Mouse (Mus musculus) spleen, adult 2 months (tissue): ENCODE measurements around the gene Timp2. TPM values are rescaled to one million over a fixed set of nuclear protein-coding genes. Genes with fewer than 3 reads are reported as not detected.
A peak's percentile ranks its signal among the peaks of the same experiment; 100 is the strongest.

ENCODE experiments used
- DNase-seq, 2 experiments: peaks; one replicate each; pipeline versions ENCODE4 v3.0.0 to v3.0.0-alpha.2; 2012 to 2021; ENCODE audit warnings: low spot score in 2 of 2, low read depth in 1 of 2
- H3K27ac ChIP-seq: fragments of 200-500 bp; 2 replicates; pipeline ENCODE4 v1.5.1; 2012; ENCODE audit warnings: low read length, inconsistent platforms; ENCODE audit not compliant: insufficient read depth
- H3K27me3 ChIP-seq: fragments of 200-500 bp; 2 replicates; pipeline ENCODE4 v1.6.1; 2012; ENCODE audit warnings: mild to moderate bottlenecking, moderate library complexity, low read length, inconsistent platforms; ENCODE audit not compliant: control insufficient read depth, insufficient read depth
- H3K36me3 ChIP-seq: fragments of 200-500 bp; 2 replicates; pipeline ENCODE4 v1.6.1; 2012; ENCODE audit warnings: mild to moderate bottlenecking, low read length, inconsistent platforms; ENCODE audit not compliant: control insufficient read depth, insufficient read depth
- H3K4me1 ChIP-seq: fragments of 200-500 bp; 2 replicates; pipeline ENCODE4 v1.6.1; 2011; ENCODE audit warnings: inconsistent platforms; ENCODE audit not compliant: control insufficient read depth, insufficient read depth, insufficient read length
- H3K4me3 ChIP-seq: fragments of 200-500 bp; 2 replicates; pipeline ENCODE4 v1.5.1; 2011; ENCODE audit warnings: mild to moderate bottlenecking, inconsistent platforms; ENCODE audit not compliant: insufficient read depth, insufficient read length; ENCODE audit errors: extremely low read depth
- CTCF ChIP-seq: fragments of 200-500 bp; IDR thresholded peaks from 2 replicates; pipeline ENCODE4 v1.5.1; 2011; ENCODE audit warnings: mild to moderate bottlenecking, inconsistent platforms; ENCODE audit not compliant: insufficient read depth, insufficient read length, insufficient replicate concordance; ENCODE audit errors: extremely low read depth
- POLR2A ChIP-seq: fragments of 200-500 bp; IDR thresholded peaks from 2 replicates; pipeline ENCODE4 v1.6.1; 2011; ENCODE audit warnings: low read depth, low read length, inconsistent platforms
- WGBS: fragments of 180-500 bp; shearing (Covaris S2); methylation state at CpG from one replicate; pipeline ENCODE4 v1.1.7; 2018; 5-methylcytosine and 5-hydroxymethylcytosine counted together
- polyA plus RNA-seq: library from polyadenylated mRNA; depleted of rRNA; stranded (reverse); fragments of >200 nt; gene quantifications from 2 replicates; pipeline ENCODE4 v1.2.3, GENCODE M21; 2012; rRNA removed

The Timp2 gene
- polyA plus RNA-seq = 68.1 and 75.1 TPM in 2 replicates

DNA sequence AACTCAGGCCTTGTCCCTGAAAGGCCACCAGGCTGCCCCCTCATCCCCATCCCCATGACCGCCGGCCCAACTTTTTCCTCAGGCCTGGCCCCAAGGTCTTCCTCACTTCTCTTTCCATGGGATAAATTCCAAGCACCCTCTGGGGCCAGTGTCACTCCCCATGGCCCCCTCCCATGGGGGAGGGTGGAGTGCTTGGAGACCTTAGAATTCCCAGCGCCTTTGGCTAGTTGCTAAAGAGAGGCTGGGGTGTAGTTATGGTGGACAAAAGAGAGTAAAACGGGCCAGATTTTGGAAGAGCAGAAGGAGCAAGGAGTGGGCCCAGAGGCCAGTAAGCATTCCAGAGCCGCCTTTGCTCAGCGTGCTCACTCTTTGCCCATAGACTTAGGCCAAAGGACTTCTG is at the start of gene Timp2:
TSS of gene Timp2 (minus strand) at position 101 of the 400 bp plus-strand sequence.
- H3K27ac ChIP-seq = peak within 1 kb of the TSS; percentile 77
- DNase-seq = no peak
- H3K4me3 ChIP-seq = peak within 1 kb of the TSS; percentile 70
- TF ChIP-seq CTCF (no peak), POLR2A (no peak)
- peaks cover 3% of the 10 kb centered on the region for H3K4me1 ChIP-seq
- WGBS = 67% methylated on average over 6 of the region's 6 CpGs
- H3K27me3 ChIP-seq = peaks cover 5% of the 10 kb centered on the region
- H3K36me3 ChIP-seq = no peaks in the 10 kb centered on the region

DNA sequence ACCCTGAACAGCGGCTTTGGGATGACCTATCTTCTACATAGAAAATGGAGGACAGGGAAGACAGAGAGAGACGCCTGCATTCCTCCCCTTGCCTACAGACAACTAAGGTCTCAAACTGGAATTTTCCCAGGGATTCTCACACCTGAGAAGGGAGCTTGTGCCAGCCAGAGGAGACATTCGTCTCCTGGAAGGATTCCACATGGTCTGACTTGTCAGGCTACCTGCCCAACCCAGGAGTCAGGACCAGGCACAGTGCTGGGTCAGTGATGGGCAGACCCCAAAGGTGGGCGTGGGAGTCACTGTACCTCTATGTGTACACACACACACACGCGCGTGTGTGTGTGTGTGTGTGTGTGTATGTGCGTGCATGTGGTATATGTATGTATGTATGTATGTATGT is 49.8 kb upstream of the Timp2 start:
- TF ChIP-seq POLR2A (no peak), CTCF (no peak)
- no peak overlapping the region for H3K27ac ChIP-seq
- DNase-seq = no peak
- H3K4me3 ChIP-seq = no peak overlapping the region
- peaks cover 24% of the 10 kb centered on the region; the same call in 1 of the 2 replicates for H3K4me1 ChIP-seq
- WGBS = 97% methylated on average over 8 of the region's 8 CpGs
- H3K36me3 ChIP-seq = peaks cover 18% of the 10 kb centered on the region
- no peaks in the 10 kb centered on the region for H3K27me3 ChIP-seq

DNA sequence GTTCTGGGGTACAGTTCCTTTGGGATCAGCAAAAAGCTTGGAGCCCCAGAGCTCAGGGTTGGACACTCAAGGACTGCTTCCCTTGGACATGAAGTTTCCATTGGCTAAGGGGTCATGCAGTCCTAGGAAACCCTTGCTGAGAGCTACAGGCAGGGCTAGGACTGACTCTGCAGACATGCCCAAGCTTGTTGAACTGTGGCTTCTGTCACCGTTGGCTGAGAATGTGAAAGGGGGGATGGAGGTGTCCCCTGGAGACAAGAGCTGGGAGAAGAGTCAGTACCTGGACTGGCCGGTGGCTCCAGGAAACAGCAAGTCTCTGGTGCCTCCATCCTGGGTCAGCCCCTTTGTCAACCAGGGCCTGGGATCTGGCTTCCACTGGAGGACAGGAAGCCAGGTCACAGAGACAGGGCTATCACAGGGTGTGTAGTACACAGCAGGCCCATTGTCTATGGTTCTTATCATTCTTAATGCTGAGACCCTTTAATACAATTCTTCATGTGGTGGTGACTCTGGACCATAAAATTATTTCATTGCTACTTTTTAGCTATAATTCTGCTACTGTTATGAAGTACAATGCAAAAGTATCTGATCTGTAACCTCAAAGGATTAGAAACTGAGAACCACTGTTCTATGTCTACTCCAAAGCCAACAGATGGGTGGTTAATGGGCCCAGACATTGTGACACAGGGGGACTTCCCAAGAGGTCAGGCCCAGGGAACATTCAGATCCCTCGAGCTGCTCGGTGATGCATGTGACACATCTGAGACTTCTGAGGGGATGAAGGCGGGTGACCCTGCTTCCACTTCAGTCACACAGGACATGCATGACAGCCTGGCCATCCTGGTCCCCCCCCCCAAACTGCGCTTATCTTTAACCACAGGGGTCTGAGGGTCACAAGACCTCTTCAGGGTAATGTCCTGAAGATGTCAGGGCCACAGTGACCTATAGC is 48.7 kb upstream of the Timp2 start:
- 37% methylated on average over 6 of the region's 6 CpGs for WGBS
- H3K4me1 ChIP-seq = peaks cover 26% of the 10 kb centered on the region; the same call in 1 of the 2 replicates
- no peak overlapping the region for H3K4me3 ChIP-seq
- no peaks in the 10 kb centered on the region for H3K27me3 ChIP-seq
- DNase-seq = no peak
- peaks cover 15% of the 10 kb centered on the region for H3K36me3 ChIP-seq
- H3K27ac ChIP-seq = 0 out of 2 replicates have a peak overlapping the region, but pooled peaks have one; percentile 20
- no peak for TF ChIP-seq CTCF
- TF ChIP-seq POLR2A = no peak

DNA sequence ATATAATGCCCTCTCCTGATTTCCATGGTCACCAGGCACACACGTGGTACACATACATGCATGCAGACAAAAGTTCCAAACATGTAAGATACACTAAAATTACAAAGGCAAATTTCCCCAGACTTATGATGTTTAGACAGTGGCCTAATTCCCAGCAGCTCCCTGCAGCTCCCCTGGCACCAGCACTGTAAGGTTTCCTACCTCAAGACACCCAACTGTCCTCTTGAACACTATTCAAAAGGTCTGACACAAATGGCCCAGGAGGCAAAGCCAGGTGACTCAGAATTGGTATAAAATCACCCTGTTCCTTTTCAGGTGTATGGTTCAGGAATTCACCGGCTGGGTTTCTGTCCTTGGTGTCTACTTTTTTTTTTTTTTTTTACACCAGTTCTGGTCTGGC is 47.6 kb upstream of the Timp2 start:
- Histone ChIP-seq H3K27me3 (no peaks in the 10 kb centered on the region), H3K36me3 (peaks cover 12% of the 10 kb centered on the region), H3K4me1 (peaks cover 26% of the 10 kb centered on the region; the same call in 1 of the 2 replicates), H3K27ac (no peak overlapping the region), H3K4me3 (no peak overlapping the region)
- DNase-seq = no peak
- no peak for TF ChIP-seq CTCF
- 92% methylated on average over 2 of the region's 2 CpGs for WGBS

DNA sequence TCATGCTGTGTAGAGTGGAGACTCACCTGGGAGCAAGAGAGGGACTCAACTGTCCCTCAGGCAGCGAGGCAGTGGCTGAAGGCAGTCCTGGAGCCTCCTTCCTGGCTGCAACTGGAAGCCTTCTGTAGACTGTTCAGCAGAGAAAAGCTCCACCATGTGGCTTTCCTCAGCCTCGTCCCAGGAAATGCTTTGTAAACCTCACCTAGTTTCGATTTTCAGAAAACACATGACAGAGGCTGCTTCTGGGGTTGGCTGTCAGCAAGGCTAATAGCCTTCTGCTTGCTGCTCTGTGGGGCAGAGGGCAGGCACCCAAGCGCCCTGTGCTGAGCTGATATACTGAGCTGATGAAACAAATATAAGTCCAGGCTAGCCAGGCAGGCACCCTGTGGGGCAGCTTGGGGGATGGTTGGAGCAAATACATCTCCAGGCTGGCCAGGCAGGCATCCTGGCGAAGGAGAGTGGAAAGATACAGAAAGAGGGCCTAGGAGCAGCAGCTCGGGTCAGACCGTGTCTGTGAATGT is 46.3 kb upstream of the Timp2 start, which contains the start of gene Lgals3bp:
TSS of gene Lgals3bp (minus strand) at position 333 of the 521 bp plus-strand sequence.
- WGBS = 20% methylated on average over 7 of the region's 7 CpGs
- DNase-seq = peak; percentile 26 to 45
- Histone ChIP-seq H3K27me3 (no peaks in the 10 kb centered on the region), H3K4me1 (peaks cover 26% of the 10 kb centered on the region; the same call in 1 of the 2 replicates), H3K27ac (peak within 1 kb of the TSS; percentile 81), H3K4me3 (peak within 1 kb of the TSS; percentile 51), H3K36me3 (peaks cover 16% of the 10 kb centered on the region)
- peak; percentile 42 for TF ChIP-seq POLR2A
- no peak for TF ChIP-seq CTCF

DNA sequence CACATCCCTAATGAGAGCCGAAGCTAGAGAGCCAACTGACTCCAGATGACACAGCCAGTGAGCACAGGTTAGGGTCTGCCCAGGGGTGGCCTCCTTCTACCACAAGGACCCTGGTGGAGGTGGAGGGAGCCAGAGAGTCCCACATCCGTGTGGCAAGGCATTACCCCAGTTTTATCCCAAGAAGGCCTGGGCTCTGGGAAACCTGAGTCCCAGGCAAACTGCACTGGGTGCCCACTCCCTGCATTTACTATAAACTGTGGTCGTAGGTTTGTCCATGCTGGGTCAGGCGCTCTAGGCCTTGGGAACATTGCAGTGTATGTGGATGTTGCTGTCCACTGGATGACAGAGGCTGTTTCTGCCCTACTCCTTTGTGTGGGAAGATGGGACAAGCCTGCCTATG is 45.7 kb upstream of the Timp2 start:
- 30% methylated on average over 4 of the region's 4 CpGs for WGBS
- H3K36me3 ChIP-seq = peaks cover 15% of the 10 kb centered on the region
- H3K4me3 ChIP-seq = peak overlapping the region; percentile 51
- no peak for DNase-seq
- TF ChIP-seq POLR2A (no peak), CTCF (no peak)
- H3K27me3 ChIP-seq = no peaks in the 10 kb centered on the region
- peak overlapping the region; percentile 46 for H3K27ac ChIP-seq
- H3K4me1 ChIP-seq = peaks cover 26% of the 10 kb centered on the region; the same call in 1 of the 2 replicates
